Mouse (Mus musculus) layer of hippocampus, adult 9-10 months (tissue): ENCODE measurements around the gene Katnal1.

Source experiments
- DNase-seq: peaks from one replicate; pipeline ENCODE4 v3.0.0; 2022; ENCODE audit warnings: low spot score

Katnal1 gene

DNA sequence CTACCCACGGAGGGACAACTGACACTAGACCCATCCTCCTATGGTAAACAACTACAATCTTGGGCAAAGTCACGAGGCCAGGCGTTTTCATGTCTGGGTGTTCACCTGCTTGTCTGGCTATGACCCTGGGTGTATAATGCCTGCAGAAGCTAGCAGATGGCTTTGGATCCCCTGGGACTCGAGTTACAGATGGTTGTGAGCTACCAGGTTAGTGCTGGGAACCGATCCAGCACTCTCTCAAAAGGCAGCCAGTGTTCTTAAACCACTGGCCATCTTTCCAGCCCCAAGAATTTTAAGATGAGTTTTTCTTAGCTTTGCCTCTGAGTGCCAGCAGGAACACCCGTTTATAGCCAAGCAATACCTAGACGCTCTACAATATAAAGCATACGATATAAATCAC, 45.4 kb downstream of the Katnal1 start:
- DNase-seq = no peak

DNA sequence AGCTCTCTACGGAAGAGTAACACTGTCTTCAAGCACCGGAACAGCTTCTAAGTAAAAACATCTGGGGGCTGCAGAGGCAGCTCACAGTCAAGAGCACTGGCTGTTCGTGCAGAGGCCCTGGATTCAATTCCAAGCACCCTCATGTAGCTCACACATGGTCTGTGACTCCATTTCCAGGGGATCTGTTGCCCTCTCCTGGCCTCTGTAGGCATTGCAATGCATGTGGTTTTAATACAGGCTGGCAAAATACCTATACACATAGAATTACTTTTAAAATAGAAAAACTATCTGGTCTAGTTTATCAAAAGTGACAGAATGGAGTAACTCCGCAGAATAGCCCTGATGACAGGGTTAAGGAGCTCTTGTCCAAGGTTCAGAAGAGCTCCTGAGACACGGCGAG, 49.9 kb downstream of the Katnal1 start:
- DNase-seq = no peak

DNA sequence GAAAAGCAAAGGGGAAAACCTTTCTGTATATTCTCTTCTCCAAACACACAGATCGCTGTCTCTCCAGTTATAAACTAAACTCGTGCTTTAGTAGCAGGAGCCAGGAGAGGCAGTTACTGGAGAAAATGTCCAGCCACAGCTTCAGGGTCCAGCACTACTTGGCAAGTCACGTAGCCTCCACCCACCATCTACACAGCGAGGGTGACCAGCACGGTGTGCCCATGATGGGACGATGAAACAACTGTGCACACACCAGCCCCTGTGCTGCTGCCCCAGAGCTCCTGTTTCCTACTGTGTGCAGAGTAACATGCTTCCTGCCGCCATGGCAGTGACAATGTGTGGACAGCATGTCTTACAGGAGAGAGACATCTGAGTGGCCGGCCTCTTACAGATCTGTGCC, 56.0 kb downstream of the Katnal1 start:
- DNase-seq = no peak

DNA sequence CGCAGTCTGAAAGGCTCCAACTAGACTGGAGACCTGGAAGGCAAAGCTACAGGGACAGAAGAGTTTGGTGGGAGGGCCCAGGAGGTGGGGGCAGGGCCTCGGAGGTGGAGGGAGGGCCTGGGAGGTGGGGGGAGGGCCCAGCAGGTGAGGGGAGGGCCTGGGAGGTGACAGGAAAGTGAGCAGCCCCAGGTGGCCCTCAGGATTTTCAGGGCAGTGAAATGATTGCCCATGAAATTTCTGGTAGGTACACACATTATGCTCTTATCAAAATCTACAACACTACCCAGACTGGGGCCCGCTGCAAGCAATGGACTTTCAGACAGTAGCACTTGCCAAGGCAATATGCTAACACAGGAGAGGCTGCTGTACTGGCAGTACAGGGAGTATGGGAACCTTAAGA, 59.5 kb downstream of the Katnal1 start:
- no peak for DNase-seq

DNA sequence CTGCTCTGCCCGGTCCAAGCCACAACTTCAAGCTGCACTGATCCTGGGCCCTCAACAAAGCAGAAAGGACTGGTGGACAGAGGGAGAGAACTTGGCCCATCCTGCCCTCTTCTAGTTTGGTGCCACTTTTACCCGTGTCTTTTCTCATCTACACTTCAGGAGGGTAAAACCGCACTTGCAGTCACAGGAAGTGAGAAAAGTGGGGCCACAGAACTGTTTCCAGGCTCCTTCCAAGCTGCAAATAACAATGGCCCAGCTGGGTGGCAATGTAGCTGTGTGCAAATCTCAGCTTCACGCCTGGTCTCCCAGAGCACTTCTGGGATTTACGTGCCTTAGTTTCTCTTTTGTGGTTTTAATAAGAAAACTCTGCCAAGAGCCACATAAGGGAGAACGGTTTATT, 61.4 kb downstream of the Katnal1 start:
- no peak for DNase-seq

DNA sequence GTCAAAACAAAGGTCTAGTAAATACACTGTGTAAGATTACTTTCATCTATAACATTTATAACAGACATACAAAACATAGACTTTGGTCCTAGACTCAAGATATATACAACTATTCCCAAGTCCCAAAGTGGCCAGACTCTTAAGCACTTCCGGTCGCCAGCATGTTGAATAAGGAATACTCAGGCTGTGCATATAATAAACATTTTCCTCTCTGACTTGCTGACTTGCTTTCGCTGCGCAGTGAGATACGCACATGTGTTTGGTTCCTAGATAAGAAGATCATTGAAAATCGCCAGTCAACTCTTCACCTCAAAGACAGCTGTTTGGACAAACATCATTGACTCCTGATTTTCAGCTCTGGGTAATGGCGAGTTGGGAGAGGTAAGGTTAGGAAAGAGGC, 61.9 kb downstream of the Katnal1 start:
- DNase-seq = no peak

DNA sequence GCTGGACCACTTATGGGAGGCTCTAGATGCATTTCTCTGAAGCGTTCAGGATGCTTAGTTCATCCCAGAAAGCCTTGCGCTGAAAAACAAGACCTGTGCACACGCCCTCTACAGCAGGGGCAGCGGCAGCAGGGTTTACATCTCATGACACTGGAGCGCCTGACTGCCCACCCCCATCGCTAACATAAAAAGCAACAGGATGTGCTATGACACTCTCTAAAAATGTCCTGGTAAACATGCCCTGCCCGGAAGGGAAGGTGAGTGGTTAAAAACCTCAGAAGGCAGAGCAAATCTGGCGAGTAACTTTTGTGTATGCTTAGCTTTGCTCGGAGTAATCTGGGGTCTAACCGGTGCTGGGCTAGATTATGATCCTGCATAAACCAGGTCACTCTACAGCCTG, 62.5 kb downstream of the Katnal1 start:
- no peak for DNase-seq

DNA sequence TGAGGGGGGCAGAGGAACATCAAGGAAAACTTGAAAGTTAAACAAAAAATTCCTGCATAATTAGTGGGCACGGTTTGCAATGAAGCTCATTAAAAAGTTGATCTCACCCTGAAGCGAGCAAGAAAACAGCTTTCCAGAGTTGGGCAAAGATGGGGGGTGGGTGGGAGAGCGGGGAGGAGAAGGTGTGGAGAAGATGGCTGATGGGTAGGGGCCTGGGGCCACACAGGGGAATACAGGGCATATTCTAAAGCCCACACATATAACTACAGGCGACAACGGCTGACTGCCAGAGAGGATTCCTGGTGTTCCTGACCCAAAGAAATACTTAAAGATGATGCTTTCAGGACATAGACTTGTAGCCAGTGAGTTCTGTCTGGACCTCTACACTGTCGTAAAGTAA, 65.7 kb downstream of the Katnal1 start:
- no peak for DNase-seq

DNA sequence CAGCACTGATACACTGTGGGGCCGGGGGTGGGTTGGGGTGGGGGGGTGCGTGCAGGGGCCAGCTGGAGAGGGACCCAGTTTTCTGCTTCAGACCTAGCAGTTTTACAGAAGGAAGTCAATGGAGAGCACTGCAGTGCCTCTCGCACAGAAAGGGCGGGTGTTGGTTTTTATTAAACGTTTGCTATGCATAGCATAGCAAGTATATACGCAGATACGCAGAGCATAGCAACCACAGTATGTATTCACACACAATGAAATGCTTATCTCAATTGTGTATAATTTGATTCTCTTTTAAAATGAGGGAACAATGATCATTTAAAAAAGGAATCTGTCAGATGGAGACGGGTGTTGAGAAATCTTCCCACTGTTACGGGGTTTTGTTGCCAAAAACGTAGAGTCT, 66.3 kb downstream of the Katnal1 start:
- DNase-seq = no peak

DNA sequence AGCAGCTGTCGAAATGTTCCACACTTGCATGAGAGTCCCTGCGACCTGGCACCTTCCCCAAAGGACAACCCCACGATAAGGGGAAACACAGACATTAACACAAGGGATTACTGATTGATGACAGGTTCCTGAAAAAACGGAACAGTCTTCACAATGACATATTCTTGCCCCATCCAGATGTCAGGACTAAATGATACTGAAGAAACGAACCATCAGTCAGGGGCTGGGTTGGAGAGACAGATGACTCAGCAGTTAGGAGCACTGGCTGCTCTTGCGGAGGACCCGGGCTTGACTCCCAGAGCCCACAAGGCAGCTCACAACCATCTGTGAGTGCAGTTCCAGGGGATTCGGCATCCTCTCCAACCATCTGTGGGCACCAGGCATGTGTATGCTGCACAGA, 67.0 kb downstream of the Katnal1 start:
- peak; percentile 17 for DNase-seq

DNA sequence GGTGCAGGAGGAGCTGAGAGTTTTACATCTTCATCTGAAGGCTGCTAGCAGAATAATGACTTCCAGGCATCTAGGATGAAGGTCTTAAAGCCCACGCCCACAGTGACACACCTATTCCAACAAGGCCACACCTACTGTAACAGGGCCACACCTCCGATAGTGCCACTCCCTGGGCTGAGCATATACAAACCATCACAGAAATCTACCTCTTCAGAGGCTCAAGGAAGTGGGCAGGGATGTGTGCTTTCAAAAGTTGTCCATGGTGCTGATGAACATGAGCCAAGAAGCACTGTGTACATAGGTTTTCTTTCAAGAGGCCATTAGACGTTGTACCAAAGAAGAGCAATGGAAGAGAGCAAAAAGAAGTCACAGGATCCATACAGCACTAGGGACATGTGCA, 71.6 kb downstream of the Katnal1 start:
- DNase-seq = no peak

DNA sequence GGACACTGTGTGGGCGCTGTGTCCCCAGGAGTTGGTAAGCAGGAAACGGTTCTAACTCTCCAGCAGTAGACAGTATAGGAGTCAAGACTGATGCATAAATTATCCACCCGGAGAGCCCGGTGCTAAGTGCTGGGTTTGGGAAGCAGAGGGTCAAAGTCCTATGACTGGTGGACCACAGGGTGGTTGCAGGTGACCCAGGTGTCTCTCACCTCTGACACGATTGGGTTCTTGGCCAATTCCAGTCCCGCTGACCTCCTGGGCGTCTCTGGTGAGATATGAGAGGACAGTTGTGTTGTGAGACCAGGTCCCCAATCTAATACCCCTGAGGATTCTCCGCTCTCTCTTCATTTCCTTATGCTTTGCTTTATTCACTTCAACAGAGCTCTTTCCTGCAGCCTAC, 74.1 kb downstream of the Katnal1 start:
- no peak for DNase-seq

DNA sequence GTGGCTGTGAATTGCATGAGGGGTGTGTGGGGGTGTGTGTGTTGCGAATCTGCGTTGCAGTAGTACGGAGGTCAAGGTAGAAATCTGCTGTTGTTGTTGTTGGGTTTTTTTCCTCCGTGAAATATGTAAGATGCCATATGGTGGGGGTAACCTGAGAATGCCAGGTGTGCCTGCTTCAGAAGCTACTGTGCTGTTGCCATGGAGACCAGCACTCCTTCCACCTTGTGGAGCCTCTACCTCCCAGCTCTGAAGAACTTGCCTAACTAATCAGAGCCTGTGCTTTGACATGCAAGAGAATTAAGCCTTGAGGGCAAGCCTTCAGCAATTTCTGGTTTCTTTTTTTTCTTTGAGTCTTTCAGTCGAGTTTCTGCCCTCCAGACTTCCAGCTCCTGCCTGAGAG, 75.0 kb downstream of the Katnal1 start:
- no peak for DNase-seq

DNA sequence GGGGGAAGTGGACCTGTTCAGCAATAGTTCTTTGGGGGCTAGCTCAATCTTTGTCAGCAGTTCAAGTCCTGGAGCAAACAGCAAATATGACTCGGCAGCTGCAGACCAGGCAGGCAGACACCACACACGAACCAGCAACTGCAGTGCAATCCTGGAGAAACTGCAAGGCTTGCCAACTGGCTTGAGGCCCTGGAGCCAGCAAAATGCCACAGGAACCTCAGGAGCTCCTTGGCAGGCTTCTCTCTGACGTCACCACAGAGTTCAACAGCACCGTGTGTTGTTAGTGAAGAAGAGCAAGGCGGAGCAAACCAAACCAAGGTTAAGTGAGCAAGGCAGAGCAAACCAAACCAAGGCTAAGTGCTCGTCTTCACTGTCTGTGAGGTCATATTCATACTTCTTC, 79.6 kb downstream of the Katnal1 start:
- no peak for DNase-seq

DNA sequence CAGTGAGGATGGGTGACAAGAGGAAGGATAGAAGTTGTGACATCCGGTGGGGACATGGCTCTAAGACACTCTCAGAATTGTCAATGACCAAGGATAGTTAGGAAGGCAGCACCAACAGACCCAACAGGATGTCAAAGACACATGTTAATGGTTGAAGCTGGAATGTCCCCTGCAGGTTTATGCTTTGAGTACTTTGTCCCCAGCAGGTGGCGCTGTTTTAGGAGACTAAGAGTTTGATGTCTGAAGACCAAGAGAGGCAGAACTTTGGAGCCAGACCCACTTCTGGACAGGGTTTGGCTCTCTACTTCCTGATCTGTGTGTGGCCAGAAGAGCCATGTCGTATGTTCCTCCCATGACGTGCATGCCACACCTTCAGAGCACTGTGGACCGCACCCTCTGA, 82.1 kb downstream of the Katnal1 start:
- DNase-seq = no peak

DNA sequence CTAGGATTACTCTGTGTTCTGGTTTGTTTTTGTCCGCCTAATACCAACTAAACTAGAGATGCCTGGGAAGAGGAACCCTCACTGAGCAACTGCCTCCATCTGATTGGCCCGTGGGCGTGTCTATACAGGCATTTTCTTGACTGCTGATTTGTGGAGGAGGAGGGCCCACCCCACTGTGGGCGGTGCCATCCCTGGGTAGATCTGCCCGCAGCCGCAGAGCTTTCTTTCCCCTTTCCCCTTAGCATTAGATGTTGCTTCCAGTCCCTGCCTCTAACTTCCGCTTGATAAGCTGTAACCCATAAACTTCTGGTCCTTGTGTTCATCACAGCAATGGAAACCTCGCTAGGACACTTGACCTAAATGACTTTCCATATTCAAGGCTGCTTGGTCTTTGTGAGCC, 92.1 kb downstream of the Katnal1 start:
- DNase-seq = no peak

DNA sequence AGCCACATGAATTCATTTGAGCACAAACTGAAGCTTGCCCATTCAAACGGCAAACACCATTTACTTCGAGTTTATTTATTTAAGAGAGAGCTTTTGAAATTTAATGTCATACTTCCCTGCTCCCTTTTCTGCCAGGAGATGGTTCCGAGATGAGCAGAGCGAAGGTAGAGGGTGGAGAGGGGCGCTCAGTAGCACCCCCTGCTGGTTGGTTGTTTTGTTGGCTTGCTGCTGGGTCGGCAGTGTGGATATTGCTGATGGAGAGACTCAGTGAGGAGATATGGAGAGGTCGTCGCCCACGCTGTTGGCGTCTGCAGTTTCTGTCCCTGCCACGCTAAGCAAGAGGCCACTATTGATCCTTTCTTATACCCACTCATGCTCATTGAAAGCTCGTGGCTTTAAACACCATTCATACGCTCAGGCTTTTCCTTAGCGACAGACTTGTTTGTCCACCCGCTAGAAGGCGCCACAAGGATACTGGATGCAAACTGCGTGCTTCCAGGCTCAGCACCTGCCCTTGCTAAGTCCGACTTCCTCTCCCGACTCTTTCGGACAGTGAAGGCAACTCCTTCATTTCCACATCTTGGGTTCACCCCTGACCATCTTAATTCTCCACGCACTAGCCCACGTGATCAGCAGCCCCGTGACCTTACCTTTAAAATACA, 97.4 kb downstream of the Katnal1 start:
- peak; percentile 59 for DNase-seq

DNA sequence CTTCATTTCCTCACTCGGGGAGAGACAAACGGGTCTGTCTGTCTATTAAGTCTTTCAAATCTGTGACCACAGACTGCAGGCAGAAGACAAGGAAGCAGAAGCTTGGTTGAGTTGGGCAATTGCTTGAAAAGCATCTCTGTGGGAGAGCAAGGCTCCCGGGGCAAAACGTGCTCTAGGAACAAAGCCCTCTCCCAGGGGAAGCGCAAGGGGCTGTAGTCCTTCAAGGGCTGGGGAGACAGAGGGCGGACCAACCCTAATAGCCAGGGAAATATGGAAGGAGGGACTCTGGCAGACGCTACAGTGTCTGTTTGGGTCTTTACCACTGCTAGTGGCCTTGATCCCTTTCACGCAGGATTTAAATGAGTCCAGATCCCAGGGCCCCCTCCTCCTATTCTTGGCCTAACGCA, 98.0 kb downstream of the Katnal1 start:
- no peak for DNase-seq

DNA sequence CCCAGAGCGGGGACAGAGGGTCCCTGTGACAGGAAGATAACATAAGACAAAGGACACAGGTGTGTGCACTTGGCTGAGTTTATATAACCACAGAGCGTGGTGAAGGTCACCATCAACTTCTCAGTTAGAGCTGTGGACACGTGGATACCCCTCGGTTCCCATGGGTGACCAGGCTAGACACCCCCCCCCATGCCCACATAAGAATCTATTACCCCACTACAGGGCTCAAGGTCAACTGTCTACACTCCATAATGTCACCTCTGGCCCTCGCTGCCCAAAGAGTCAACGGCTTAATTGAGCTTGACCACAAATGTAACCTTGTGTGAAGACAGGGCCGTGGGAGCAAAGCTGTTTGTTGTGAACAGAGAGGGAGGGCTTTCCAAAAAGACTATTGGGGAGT, 103.4 kb downstream of the Katnal1 start:
- no peak for DNase-seq

DNA sequence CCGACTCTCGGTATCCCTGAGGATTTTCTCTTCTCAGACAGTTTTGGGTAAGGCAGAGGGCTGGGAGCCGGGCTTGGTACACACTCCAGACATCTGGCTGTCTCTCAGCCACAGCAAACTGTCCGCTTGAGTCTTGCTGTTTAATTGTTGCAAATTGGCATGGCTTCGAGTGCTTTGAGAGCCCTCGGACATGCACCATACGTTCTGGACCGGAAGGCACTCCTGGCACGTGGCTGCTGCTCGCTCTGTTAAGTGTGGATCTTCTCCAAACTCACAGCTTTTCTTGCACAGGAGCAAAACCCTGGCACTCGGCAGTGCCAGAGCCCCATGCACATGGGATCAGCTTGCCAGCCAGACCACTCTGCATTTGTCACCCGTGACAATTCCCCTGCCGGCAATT, 106.3 kb downstream of the Katnal1 start:
- no peak for DNase-seq
